Mouse (Mus musculus): ENCODE measurements around the gene Amigo3. TPM values are rescaled to one million over a fixed set of nuclear protein-coding genes. Genes with fewer than 3 reads are reported as not detected.
"Not testable (repeated sequence)": the region's sequence is repeated elsewhere in the genome, so short reads cannot be mapped to it uniquely, and the experiment has no call there.

Gene Amigo3
- 2.3 TPM in 2 replicates for polyA plus RNA-seq (2014; fragmentation: Nextera tagmentation; extraction: Ambion mirVana)

DNA sequence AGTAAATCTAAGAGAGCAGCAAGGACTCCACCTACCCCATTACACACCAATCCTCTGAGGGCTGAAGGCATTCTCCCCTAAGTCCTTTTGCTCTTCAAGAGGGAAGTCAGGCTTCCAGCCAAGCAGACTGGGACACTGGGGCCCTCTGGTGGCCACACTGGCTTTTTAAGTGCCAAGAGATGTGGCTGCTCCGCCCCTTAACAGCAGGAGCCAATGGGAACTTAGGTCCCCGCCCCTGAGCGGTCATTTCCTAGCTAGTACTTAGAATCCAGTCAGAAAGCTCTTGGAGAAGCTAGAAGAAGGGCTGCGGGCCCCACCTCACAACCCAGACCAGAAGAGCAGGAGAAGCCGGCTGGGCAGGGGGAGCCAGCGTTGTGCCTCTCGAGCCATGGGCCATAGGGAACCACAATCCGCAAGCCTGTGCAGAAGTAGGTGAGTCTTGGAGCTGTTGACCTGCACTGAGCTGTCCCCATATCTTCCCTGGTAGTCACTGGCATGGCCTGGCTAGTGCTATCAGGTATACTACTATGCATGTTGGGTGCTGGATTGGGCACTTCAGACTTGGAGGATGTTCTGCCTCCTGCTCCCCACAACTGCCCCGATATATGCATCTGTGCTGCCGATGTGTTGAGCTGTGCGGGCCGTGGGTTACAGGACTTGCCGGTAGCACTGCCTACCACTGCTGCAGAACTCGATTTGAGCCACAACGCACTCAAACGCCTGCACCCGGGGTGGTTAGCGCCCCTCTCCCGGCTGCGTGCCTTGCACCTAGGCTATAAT, at the start of gene Amigo3:
Gene Amigo3, plus strand, starts transcription at position 275 of the 780 bp plus-strand sequence.
- DNase-seq (ENCODE audit: low spot score) (peak; percentile 86), ATAC-seq (replicated peaks; ENCODE audit: low FRiP score) (peak; percentile 53)
- peak within 1 kb of the TSS; percentile 11; the same call in 1 of the 2 replicates for H3K9ac ChIP-seq (ENCODE audit: low read depth, low read length)
- no peaks in the 10 kb centered on the region for H3K27me3 ChIP-seq (replicated peaks; ENCODE audit: control insufficient read depth, insufficient read depth, low read length)
- H3K4me1 ChIP-seq (replicated peaks; ENCODE audit: control insufficient read depth, insufficient read depth, low read length): peaks cover 25% of the 10 kb centered on the region
- H3K36me3 ChIP-seq (ENCODE audit: control insufficient read depth, insufficient read depth, low read length): peaks cover 37% of the 10 kb centered on the region
- H3K27ac ChIP-seq (ENCODE audit: low read depth, low read length): peak within 1 kb of the TSS; percentile 60; the same call in 1 of the 2 replicates
- peak within 1 kb of the TSS; percentile 45 for H3K4me2 ChIP-seq
- no peaks in the 10 kb centered on the region for H3K9me3 ChIP-seq (ENCODE audit: control insufficient read depth, low read length)
- 58% methylated on average over 20 of the region's 20 CpGs for WGBS
- peak within 1 kb of the TSS; percentile 26 for H3K4me3 ChIP-seq (ENCODE audit: low read depth, low read length)

DNA sequence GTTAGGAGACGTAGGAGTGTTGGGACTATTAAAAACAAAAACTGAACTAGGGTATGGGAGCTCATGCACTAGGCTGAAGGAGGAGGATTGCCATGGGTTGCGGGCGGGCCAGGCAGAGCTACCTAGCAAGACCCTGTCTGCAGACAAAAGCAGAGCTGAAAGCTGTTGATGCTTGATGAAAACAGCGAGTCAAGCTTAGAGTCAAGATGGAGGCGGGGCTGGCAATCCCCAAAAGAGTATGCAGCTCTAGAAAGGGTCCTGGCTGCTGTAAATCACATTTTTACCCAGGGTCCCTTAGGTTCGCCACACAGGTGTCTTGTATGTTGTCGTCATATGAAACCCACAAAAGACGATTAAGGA, 49.4 kb upstream of the Amigo3 start:
- peaks cover 29% of the 10 kb centered on the region for H3K4me1 ChIP-seq (replicated peaks; ENCODE audit: control insufficient read depth, insufficient read depth, low read length)
- H3K36me3 ChIP-seq (ENCODE audit: control insufficient read depth, insufficient read depth, low read length): peaks cover 4% of the 10 kb centered on the region; the same call in 1 of the 2 replicates
- H3K9ac ChIP-seq (ENCODE audit: low read depth, low read length): peak overlapping the region; percentile 98
- 29% methylated on average over 8 of the region's 8 CpGs for WGBS
- DNase-seq (ENCODE audit: low spot score) (no peak), ATAC-seq (replicated peaks; ENCODE audit: low FRiP score) (no peak)
- peak overlapping the region; percentile 93 for H3K27ac ChIP-seq (ENCODE audit: low read depth, low read length)
- H3K4me2 ChIP-seq: peak overlapping the region; percentile 97
- H3K27me3 ChIP-seq (replicated peaks; ENCODE audit: control insufficient read depth, insufficient read depth, low read length): no peaks in the 10 kb centered on the region
- no peaks in the 10 kb centered on the region for H3K9me3 ChIP-seq (ENCODE audit: control insufficient read depth, low read length)
- H3K4me3 ChIP-seq (ENCODE audit: low read depth, low read length): peak overlapping the region; percentile 99

DNA sequence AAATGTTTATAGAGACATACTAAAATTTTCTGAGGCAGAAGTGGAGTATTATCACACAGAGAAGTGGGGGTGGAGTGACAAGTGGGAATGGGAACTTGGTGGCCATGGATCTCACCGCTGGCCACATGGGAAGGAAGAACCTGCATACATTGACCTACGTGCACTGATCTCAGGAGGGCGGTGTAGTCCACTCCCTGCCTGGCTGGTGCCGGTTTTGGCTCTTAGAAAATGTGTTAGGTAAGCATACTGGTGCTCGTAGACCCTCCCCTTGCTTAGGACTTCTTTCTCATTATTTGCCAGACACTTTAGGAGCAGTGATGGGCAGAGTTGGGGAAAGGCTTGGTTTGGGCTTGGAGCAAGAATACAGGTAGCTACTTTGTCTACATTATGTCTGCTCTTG, 44.9 kb upstream of the Amigo3 start:
- no peak for DNase-seq (ENCODE audit: low spot score)
- Histone ChIP-seq H3K4me2 (no peak overlapping the region), H3K4me1 (replicated peaks; ENCODE audit: control insufficient read depth, insufficient read depth, low read length) (peaks cover 22% of the 10 kb centered on the region), H3K4me3 (ENCODE audit: low read depth, low read length) (no peak overlapping the region), H3K27ac (ENCODE audit: low read depth, low read length) (no peak overlapping the region), H3K9ac (ENCODE audit: low read depth, low read length) (no peak overlapping the region), H3K36me3 (ENCODE audit: control insufficient read depth, insufficient read depth, low read length) (peaks cover 14% of the 10 kb centered on the region), H3K9me3 (ENCODE audit: control insufficient read depth, low read length) (no peaks in the 10 kb centered on the region), H3K27me3 (replicated peaks; ENCODE audit: control insufficient read depth, insufficient read depth, low read length) (no peaks in the 10 kb centered on the region)
- ATAC-seq (replicated peaks; ENCODE audit: low FRiP score): no peak
- 86% methylated on average over 5 of the region's 5 CpGs for WGBS

DNA sequence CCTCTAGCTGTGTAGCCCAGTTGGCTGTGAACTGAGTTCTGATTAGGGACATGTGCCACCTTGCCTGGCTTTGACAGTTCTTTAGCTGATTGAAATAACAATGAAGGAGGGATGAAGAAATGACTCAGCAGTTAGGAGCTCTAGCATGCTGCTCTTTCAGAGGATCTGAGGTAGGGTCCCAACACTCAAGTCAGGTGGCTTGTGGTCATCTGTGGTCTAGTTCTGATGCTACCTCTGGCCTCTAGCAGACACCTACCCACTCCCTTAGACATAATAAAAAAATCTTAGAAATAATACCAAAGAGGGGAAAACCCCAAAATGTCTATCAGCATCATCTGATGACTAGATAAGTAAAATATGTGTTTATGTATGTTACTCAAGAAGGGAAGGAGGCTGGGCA, 42.6 kb upstream of the Amigo3 start:
- Histone ChIP-seq H3K9ac (ENCODE audit: low read depth, low read length) (no peak overlapping the region), H3K4me3 (ENCODE audit: low read depth, low read length) (no peak overlapping the region), H3K27me3 (replicated peaks; ENCODE audit: control insufficient read depth, insufficient read depth, low read length) (no peaks in the 10 kb centered on the region), H3K27ac (ENCODE audit: low read depth, low read length) (no peak overlapping the region), H3K4me2 (no peak overlapping the region), H3K36me3 (ENCODE audit: control insufficient read depth, insufficient read depth, low read length) (peaks cover 10% of the 10 kb centered on the region), H3K4me1 (replicated peaks; ENCODE audit: control insufficient read depth, insufficient read depth, low read length) (peaks cover 2% of the 10 kb centered on the region; the same call in 1 of the 2 replicates), H3K9me3 (ENCODE audit: control insufficient read depth, low read length) (no peaks in the 10 kb centered on the region)
- DNase-seq (ENCODE audit: low spot score) (no peak), ATAC-seq (replicated peaks; ENCODE audit: low FRiP score) (no peak)

DNA sequence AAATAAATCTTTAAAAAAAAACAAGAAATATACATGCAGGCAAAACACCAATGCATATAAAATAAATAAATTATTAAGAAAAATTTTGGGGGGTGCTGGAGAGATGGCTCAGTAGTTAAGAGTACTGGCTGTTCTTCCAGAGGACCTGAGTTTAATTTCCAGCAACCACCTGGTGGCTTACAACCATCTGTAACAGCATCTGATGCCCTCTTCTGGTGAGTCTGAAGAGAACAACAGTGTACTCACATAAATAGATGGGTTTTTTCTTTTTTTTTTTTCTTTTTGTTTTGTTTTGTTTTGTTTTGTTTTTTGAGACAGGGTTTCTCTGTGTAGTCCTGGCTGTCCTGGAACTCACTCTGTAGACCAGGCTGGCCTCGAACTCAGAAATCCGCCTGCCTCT, 39.4 kb upstream of the Amigo3 start:
- not testable (repeated sequence) for H3K4me2 ChIP-seq; DNase-seq (ENCODE audit: low spot score); ATAC-seq (replicated peaks; ENCODE audit: low FRiP score); H3K4me3 ChIP-seq (ENCODE audit: low read depth, low read length); H3K27ac ChIP-seq (ENCODE audit: low read depth, low read length); H3K9ac ChIP-seq (ENCODE audit: low read depth, low read length); H3K9me3 ChIP-seq (ENCODE audit: control insufficient read depth, low read length); H3K4me1 ChIP-seq (replicated peaks; ENCODE audit: control insufficient read depth, insufficient read depth, low read length); H3K27me3 ChIP-seq (replicated peaks; ENCODE audit: control insufficient read depth, insufficient read depth, low read length)
- peaks cover 13% of the 10 kb centered on the region for H3K36me3 ChIP-seq (ENCODE audit: control insufficient read depth, insufficient read depth, low read length)
- 95% methylated on average over 2 of the region's 2 CpGs for WGBS

DNA sequence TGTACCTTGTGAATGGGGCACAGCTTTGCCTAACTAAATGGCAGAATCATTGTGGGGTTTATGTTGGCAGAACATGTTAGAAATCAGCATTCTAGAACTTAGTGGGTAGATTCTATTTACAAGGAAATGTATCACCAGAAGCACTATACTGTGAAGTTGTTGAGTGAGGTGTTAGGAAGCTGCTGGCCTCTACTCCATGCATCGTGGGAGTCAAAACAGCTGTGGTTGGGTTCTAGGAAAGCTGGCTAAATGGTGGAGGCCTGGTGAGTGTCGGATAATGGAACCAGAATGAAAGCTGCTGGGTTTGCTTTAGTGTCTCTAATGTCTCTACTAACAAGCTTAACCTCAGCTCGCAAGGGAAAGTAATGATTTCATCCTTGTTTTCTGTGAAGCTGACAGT, 35.8 kb upstream of the Amigo3 start:
- no peak overlapping the region for H3K4me2 ChIP-seq
- H3K9me3 ChIP-seq (ENCODE audit: control insufficient read depth, low read length): no peaks in the 10 kb centered on the region
- 89% methylated on average over 3 of the region's 3 CpGs for WGBS
- H3K4me3 ChIP-seq (ENCODE audit: low read depth, low read length): no peak overlapping the region
- H3K9ac ChIP-seq (ENCODE audit: low read depth, low read length): no peak overlapping the region
- peaks cover 12% of the 10 kb centered on the region for H3K36me3 ChIP-seq (ENCODE audit: control insufficient read depth, insufficient read depth, low read length)
- H3K27ac ChIP-seq (ENCODE audit: low read depth, low read length): no peak overlapping the region
- ATAC-seq (replicated peaks; ENCODE audit: low FRiP score): no peak
- no peaks in the 10 kb centered on the region for H3K27me3 ChIP-seq (replicated peaks; ENCODE audit: control insufficient read depth, insufficient read depth, low read length)
- H3K4me1 ChIP-seq (replicated peaks; ENCODE audit: control insufficient read depth, insufficient read depth, low read length): no peaks in the 10 kb centered on the region
- DNase-seq (ENCODE audit: low spot score): no peak

DNA sequence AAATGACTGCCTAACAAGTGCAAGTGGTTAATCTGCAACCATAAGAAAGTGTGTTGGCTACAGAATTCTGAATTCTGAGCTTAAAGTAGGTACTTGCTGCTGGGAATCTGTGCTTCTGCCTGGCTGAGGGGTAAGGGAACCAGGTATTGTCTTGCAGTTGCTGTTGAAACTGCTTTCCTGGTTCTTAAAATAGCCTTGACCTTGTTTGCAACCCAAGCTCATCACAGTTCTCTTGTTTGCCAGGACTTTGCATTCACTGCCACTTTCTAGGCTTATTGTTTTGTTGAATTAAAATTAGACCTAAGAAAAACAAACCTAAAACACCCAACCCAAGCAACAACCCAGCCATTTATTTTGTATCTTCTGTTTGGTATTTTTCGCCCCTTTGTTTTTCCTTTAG, 32.2 kb upstream of the Amigo3 start:
- Histone ChIP-seq H3K4me1 (replicated peaks; ENCODE audit: control insufficient read depth, insufficient read depth, low read length) (no peaks in the 10 kb centered on the region), H3K27me3 (replicated peaks; ENCODE audit: control insufficient read depth, insufficient read depth, low read length) (no peaks in the 10 kb centered on the region), H3K4me2 (no peak overlapping the region), H3K9ac (ENCODE audit: low read depth, low read length) (no peak overlapping the region), H3K27ac (ENCODE audit: low read depth, low read length) (no peak overlapping the region), H3K9me3 (ENCODE audit: control insufficient read depth, low read length) (no peaks in the 10 kb centered on the region), H3K4me3 (ENCODE audit: low read depth, low read length) (no peak overlapping the region), H3K36me3 (ENCODE audit: control insufficient read depth, insufficient read depth, low read length) (peaks cover 11% of the 10 kb centered on the region)
- no peak for ATAC-seq (replicated peaks; ENCODE audit: low FRiP score)
- no peak for DNase-seq (ENCODE audit: low spot score)
- 93% methylated on average over 1 of the region's 1 CpGs for WGBS

DNA sequence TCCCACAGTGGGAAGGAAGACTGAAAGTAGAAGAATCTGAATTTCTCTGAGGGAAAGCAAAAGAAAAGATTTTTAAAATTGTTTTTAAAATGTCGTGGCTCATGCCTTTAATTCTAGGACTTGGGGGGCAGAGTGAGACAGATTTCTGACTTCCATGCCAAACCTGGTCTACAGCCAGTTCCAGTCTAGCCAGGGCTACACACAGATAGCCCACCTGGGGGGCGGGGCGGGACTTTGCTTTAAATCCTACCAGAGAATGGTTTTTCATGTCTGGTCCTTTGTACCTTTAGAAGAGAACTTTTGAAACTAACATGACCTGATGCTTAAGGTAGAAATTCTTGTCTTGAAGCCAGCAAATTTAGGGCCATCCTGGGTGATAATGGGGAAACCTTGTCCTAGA, 29.7 kb upstream of the Amigo3 start:
- Histone ChIP-seq H3K4me1 (replicated peaks; ENCODE audit: control insufficient read depth, insufficient read depth, low read length) (no peaks in the 10 kb centered on the region), H3K4me3 (ENCODE audit: low read depth, low read length) (no peak overlapping the region), H3K9me3 (ENCODE audit: control insufficient read depth, low read length) (no peaks in the 10 kb centered on the region), H3K27me3 (replicated peaks; ENCODE audit: control insufficient read depth, insufficient read depth, low read length) (no peaks in the 10 kb centered on the region), H3K9ac (ENCODE audit: low read depth, low read length) (no peak overlapping the region), H3K36me3 (ENCODE audit: control insufficient read depth, insufficient read depth, low read length) (peaks cover 27% of the 10 kb centered on the region), H3K27ac (ENCODE audit: low read depth, low read length) (no peak overlapping the region), H3K4me2 (no peak overlapping the region)
- 88% methylated on average over 3 of the region's 3 CpGs for WGBS
- DNase-seq (ENCODE audit: low spot score): no peak
- ATAC-seq (replicated peaks; ENCODE audit: low FRiP score): no peak

DNA sequence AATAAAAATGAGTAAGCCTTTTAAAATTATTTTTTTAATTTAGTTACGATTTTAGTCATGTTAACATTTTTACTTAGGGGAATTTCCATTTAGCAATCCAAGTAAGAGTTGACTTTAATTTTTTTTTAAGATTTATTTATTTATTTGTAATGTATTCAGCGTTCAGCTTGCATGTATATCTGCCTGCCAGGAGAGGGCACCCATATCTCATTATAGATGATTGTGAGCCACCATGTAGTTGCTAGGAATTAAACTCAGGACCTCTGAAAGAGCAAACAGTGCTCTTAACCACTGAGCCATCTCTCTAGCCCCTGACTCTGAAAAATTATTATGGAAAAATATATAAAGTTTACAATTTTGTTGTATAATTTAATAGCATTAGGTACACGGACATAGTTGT, 26.4 kb upstream of the Amigo3 start:
- peaks cover 28% of the 10 kb centered on the region for H3K36me3 ChIP-seq (ENCODE audit: control insufficient read depth, insufficient read depth, low read length)
- no peak overlapping the region for H3K27ac ChIP-seq (ENCODE audit: low read depth, low read length)
- no peaks in the 10 kb centered on the region for H3K9me3 ChIP-seq (ENCODE audit: control insufficient read depth, low read length)
- H3K4me1 ChIP-seq (replicated peaks; ENCODE audit: control insufficient read depth, insufficient read depth, low read length): no peaks in the 10 kb centered on the region
- H3K27me3 ChIP-seq (replicated peaks; ENCODE audit: control insufficient read depth, insufficient read depth, low read length): no peaks in the 10 kb centered on the region
- H3K4me3 ChIP-seq (ENCODE audit: low read depth, low read length): no peak overlapping the region
- ATAC-seq (replicated peaks; ENCODE audit: low FRiP score) (no peak), DNase-seq (ENCODE audit: low spot score) (no peak)
- WGBS: 88% methylated on average over 3 of the region's 3 CpGs
- H3K9ac ChIP-seq (ENCODE audit: low read depth, low read length): no peak overlapping the region
- H3K4me2 ChIP-seq: no peak overlapping the region
